ENCODE assay signal across 28 mouse cellular contexts in genomic region chr5:129179995-129180714, GRCm38 (mm10).
DNase-seq lines count a peak whose midpoint lies in the region; ATAC-seq and TF ChIP-seq lines count a peak whose summit lies in the region.
"Had no signal": no experiment of that assay in that cellular context is flagged by ENCODE, and none has a peak within 500 bp of the region (broad histone marks: within the 10 kb centered on the region; RNA-seq: fewer than 3 reads in every experiment).

No protein-coding gene starts in this region.

- peak overlapping the region; percentile 44 to 70 for H3K4me3 ChIP-seq in MEL (ENCODE audit: control insufficient read depth in 1 of 2, insufficient read depth in 1 of 2, low read depth in 2 of 2, low read length in 2 of 2)
- no peak overlapping the region for H3K4me3 ChIP-seq in liver, embryonic 11.5 days (ENCODE audit: low read depth, low read length)
- no peak overlapping the region for H3K4me3 ChIP-seq in liver, embryonic 16.5 days (ENCODE audit: low read depth, low read length)
- no peak overlapping the region for H3K4me3 ChIP-seq in lung, adult 2 months (replicated peaks; ENCODE audit: extremely low read depth, low read depth, low read length)
- H3K4me3 ChIP-seq: heart, adult 2 months; heart, embryonic 12.5 days; hindbrain, embryonic 13.5 days; left cerebral cortex, adult 2 months; lung, embryonic 15.5 days; midbrain, embryonic 15.5 days; myocyte; neural tube, embryonic 12.5 days had no signal

- TF ChIP-seq EP300 in MEL (IDR thresholded peaks at IDR 0.05; ENCODE audit: low read depth in 1 of 2, low read length in 2 of 2), result peak; percentile 68 to 83

- WGBS in liver, embryonic 11.5 days, result 69% methylated on average over 17 of the region's 17 CpGs
- WGBS in liver, embryonic 16.5 days (ENCODE audit: insufficient replicate concordance), result 47% methylated on average over 17 of the region's 17 CpGs
- 74% methylated on average over 17 of the region's 17 CpGs for WGBS in lung, adult 2 months

- H3K79me2 ChIP-seq in MEL (ENCODE audit: control insufficient read depth, insufficient read depth, low read length, poor library complexity), result no peaks in the 10 kb centered on the region; the same call in 1 of the 2 replicates

- H3K9me3 ChIP-seq in MEL (replicated peaks; ENCODE audit: insufficient read depth, low read length), result no peaks in the 10 kb centered on the region
- no peaks in the 10 kb centered on the region for H3K9me3 ChIP-seq in liver, embryonic 11.5 days (ENCODE audit: control insufficient read depth, low read length)
- no peaks in the 10 kb centered on the region for H3K9me3 ChIP-seq in liver, embryonic 16.5 days (replicated peaks; ENCODE audit: control insufficient read depth, low read length)
- H3K9me3 ChIP-seq: heart, embryonic 12.5 days; hindbrain, embryonic 13.5 days; lung, embryonic 15.5 days; midbrain, embryonic 15.5 days; neural tube, embryonic 12.5 days had no signal

- H3K27ac ChIP-seq in MEL (ENCODE audit: control insufficient read depth, low read depth, low read length), result peak overlapping the region; percentile 85
- H3K27ac ChIP-seq in liver, embryonic 11.5 days (ENCODE audit: low read depth, low read length), result peak overlapping the region; percentile 71; the same call in 1 of the 2 replicates
- peak overlapping the region; percentile 2 for H3K27ac ChIP-seq in liver, embryonic 16.5 days (ENCODE audit: low read length)
- H3K27ac ChIP-seq: heart, adult 2 months; hindbrain, embryonic 13.5 days; kidney, postnatal 0 days; left cerebral cortex, adult 2 months; lung, embryonic 15.5 days; midbrain, embryonic 15.5 days; neural tube, embryonic 12.5 days had no signal

- peak; percentile 75 for DNase-seq in MEL (ENCODE audit: low read depth, low spot score)
- peak; percentile 40 for DNase-seq in c-Kit-positive CD71-positive TER-119-positive erythroid progenitor cells, embryonic 14.5 days (ENCODE audit: low spot score)
- no peak for DNase-seq in liver, embryonic 11.5 days (ENCODE audit: low spot score)
- DNase-seq in cerebellum, postnatal 10 days, result no peak
- no peak for DNase-seq in lung, adult 2 months
- DNase-seq in thymus, postnatal 25 days, result no peak
- DNase-seq: adrenal gland, postnatal 25 days; cerebellum, adult 2 months; cerebellum, postnatal 36 days; heart, adult 2 months; heart, postnatal 4 days; kidney, adult 8-10 months; left cerebral cortex, postnatal 4 days; lung, postnatal 36 days; right cerebral cortex, adult 18-20 months; right cerebral cortex, postnatal 4 days had no signal

- no peak overlapping the region for H3K4me2 ChIP-seq in liver, embryonic 11.5 days
- peak overlapping the region; percentile 37 for H3K4me2 ChIP-seq in liver, embryonic 16.5 days (ENCODE audit: low read depth, low read length)
- H3K4me2 ChIP-seq: heart, embryonic 12.5 days; hindbrain, embryonic 13.5 days; lung, embryonic 15.5 days; midbrain, embryonic 15.5 days; neural tube, embryonic 12.5 days had no signal

- TF ChIP-seq RAD21 in MEL (IDR thresholded peaks at IDR 0.05; ENCODE audit: low read depth, low read length), result no peak

- no peak for TF ChIP-seq POLR2A in MEL (IDR thresholded peaks at IDR 0.05; ENCODE audit: control insufficient read depth in 1 of 2, insufficient read depth in 1 of 2, low read depth in 1 of 2, low read length in 2 of 2, poor library complexity in 1 of 2)
- TF ChIP-seq POLR2A in lung, adult 2 months (IDR thresholded peaks at IDR 0.05; ENCODE audit: borderline replicate concordance, extremely low read depth, low read depth, low read length), result no peak

- peaks cover 5 to 29% of the 10 kb centered on the region in 2 experiments for H3K4me1 ChIP-seq in MEL (ENCODE audit: control insufficient read depth in 1 of 2, insufficient read depth in 2 of 2, low read length in 2 of 2)
- peaks cover 10% of the 10 kb centered on the region for H3K4me1 ChIP-seq in liver, embryonic 11.5 days (replicated peaks; ENCODE audit: control insufficient read depth, insufficient read depth, low read length)
- peaks cover 16% of the 10 kb centered on the region for H3K4me1 ChIP-seq in liver, embryonic 16.5 days (ENCODE audit: control insufficient read depth, low read depth, low read length)
- no peaks in the 10 kb centered on the region for H3K4me1 ChIP-seq in lung, adult 2 months (ENCODE audit: control insufficient read depth, insufficient read depth, low read length)
- H3K4me1 ChIP-seq: lung, embryonic 15.5 days had no signal

- H3K27me3 ChIP-seq in MEL (ENCODE audit: control insufficient read depth in 1 of 2, insufficient read depth in 2 of 2, low read length in 2 of 2), result no peaks in the 10 kb centered on the region
- peaks cover 8% of the 10 kb centered on the region for H3K27me3 ChIP-seq in liver, embryonic 11.5 days (replicated peaks; ENCODE audit: control insufficient read depth, insufficient read depth, low read length)
- H3K27me3 ChIP-seq in liver, embryonic 16.5 days (ENCODE audit: control insufficient read depth, insufficient read depth, low read depth, low read length), result no peaks in the 10 kb centered on the region
- H3K27me3 ChIP-seq: midbrain, embryonic 15.5 days had no signal

- H3K36me3 ChIP-seq in MEL (ENCODE audit: control insufficient read depth in 1 of 2, insufficient read depth in 2 of 2, low read length in 2 of 2), result peaks cover 0 to 2% of the 10 kb centered on the region in 2 experiments; a peak in 2 of 4 replicates
- no peaks in the 10 kb centered on the region for H3K36me3 ChIP-seq in liver, embryonic 11.5 days (ENCODE audit: control insufficient read depth, insufficient read depth, low read length)
- no peaks in the 10 kb centered on the region for H3K36me3 ChIP-seq in liver, embryonic 16.5 days (ENCODE audit: control insufficient read depth, insufficient read depth)
- H3K36me3 ChIP-seq: heart, embryonic 12.5 days; hindbrain, embryonic 13.5 days; lung, embryonic 15.5 days; midbrain, embryonic 15.5 days; neural tube, embryonic 12.5 days had no signal

- ATAC-seq in liver, embryonic 11.5 days (replicated peaks; ENCODE audit: low FRiP score), result peak; percentile 84
- ATAC-seq in liver, embryonic 16.5 days (ENCODE audit: low read depth), result peak; percentile 80
- ATAC-seq: CD4-positive, CD25-positive, alpha-beta regulatory T cell, adult 4 months; forebrain, embryonic 16.5 days; intestine, embryonic 16.5 days; midbrain, embryonic 15.5 days had no signal

- peak overlapping the region; percentile 63 for H3K9ac ChIP-seq in MEL (ENCODE audit: control insufficient read depth, low read depth, low read length, poor library complexity, severe bottlenecking)
- no peak overlapping the region for H3K9ac ChIP-seq in liver, embryonic 11.5 days (ENCODE audit: low read depth, low read length)
- H3K9ac ChIP-seq in liver, embryonic 16.5 days (ENCODE audit: low read depth, low read length), result no peak overlapping the region
- H3K9ac ChIP-seq: heart, embryonic 12.5 days; hindbrain, embryonic 13.5 days; lung, embryonic 15.5 days; midbrain, embryonic 15.5 days; neural tube, embryonic 12.5 days had no signal

- TF ChIP-seq CTCF in MEL (IDR thresholded peaks at IDR 0.05 in 2 of 3, conservative IDR thresholded peaks at IDR 0.05 in 1 of 3; ENCODE audit: control insufficient read depth in 1 of 3, insufficient read depth in 1 of 3, low read depth in 2 of 3, low read length in 3 of 3, poor library complexity in 1 of 3, severe bottlenecking in 1 of 3), result no peak
- no peak for TF ChIP-seq CTCF in lung, adult 2 months (IDR thresholded peaks at IDR 0.05; ENCODE audit: insufficient read depth, low read length)

TF ChIP-seq in MEL, 35 proteins besides CTCF, POLR2A, EP300 and RAD21:
- TF ChIP-seq TCF12 (IDR thresholded peaks at IDR 0.05; ENCODE audit: low read depth, low read length), result peak; percentile 70
- TF ChIP-seq CHD1 (IDR thresholded peaks at IDR 0.05; ENCODE audit: low read depth, low read length), result no peak
- TF ChIP-seq ETS1 (IDR thresholded peaks at IDR 0.05; ENCODE audit: low read depth, low read length), result peak; percentile 72
- TF ChIP-seq TBP (IDR thresholded peaks at IDR 0.05; ENCODE audit: low read depth, low read length), result 0 out of 2 replicates have a peak, but pooled peaks have one; percentile 30
- peak; percentile 91 for TF ChIP-seq ZNF384 (IDR thresholded peaks at IDR 0.05; ENCODE audit: low read depth, low read length)
- no peak; the same call in 1 of the 2 replicates for TF ChIP-seq KAT2A (conservative IDR thresholded peaks at IDR 0.05; ENCODE audit: low read depth, low read length)
- no peak for TF ChIP-seq CHD2 (IDR thresholded peaks at IDR 0.05; ENCODE audit: low read length)
- peak; percentile 21; the same call in 1 of the 2 replicates for TF ChIP-seq NELFE (IDR thresholded peaks at IDR 0.05; ENCODE audit: low read depth, low read length)
- peak; percentile 68 for TF ChIP-seq GATA1 (IDR thresholded peaks at IDR 0.05; ENCODE audit: low read depth, low read length)
- TF ChIP-seq RCOR1 (IDR thresholded peaks at IDR 0.05; ENCODE audit: low read depth, low read length), result peak; percentile 61; the same call in 1 of the 2 replicates
- peak; percentile 47; the same call in 1 of the 2 replicates for TF ChIP-seq SIN3A (IDR thresholded peaks at IDR 0.05; ENCODE audit: low read length)
- TF ChIP-seq MAZ (IDR thresholded peaks at IDR 0.05; ENCODE audit: low read depth, low read length), result 0 out of 2 replicates have a peak, but pooled peaks have one; percentile 41
- 0 out of 2 replicates have a peak, but pooled peaks have one; percentile 32 for TF ChIP-seq MAFK (IDR thresholded peaks at IDR 0.05; ENCODE audit: borderline replicate concordance, low read depth, low read length)

Comparison
In these comparisons a context has a peak if more than half of its experiments do, and no peak if none do; other contexts are left out.
1. DNase-seq: peak in MEL (single experiment) and c-Kit-positive CD71-positive TER-119-positive erythroid progenitor cells, embryonic 14.5 days (single experiment); none in liver, embryonic 11.5 days (single experiment), cerebellum, postnatal 10 days (0 of 2), lung, adult 2 months (single experiment) and thymus, postnatal 25 days (single experiment).
2. H3K27ac ChIP-seq: peak in every context shown above with its lines; median percentile 85 in MEL; 71 in liver, embryonic 11.5 days; 2 in liver, embryonic 16.5 days.
3. H3K4me3 ChIP-seq: peak in MEL (2 of 2); none in liver, embryonic 11.5 days (single experiment), liver, embryonic 16.5 days (single experiment) and lung, adult 2 months (single experiment).